Mouse (Mus musculus): ENCODE data around the gene Igf2r. TPM values are rescaled to one million over a fixed set of nuclear protein-coding genes. Genes with fewer than 3 reads are reported as not detected.
A peak's percentile ranks its signal among the peaks of the same experiment; 100 is the strongest.

Gene Igf2r
- polyA plus RNA-seq, 1 experiment: 27.7 TPM

GRCm38 (mm10) chr17:12706590-12707049, 62.8 kb downstream of the Igf2r start:
- Histone ChIP-seq H3K27ac (ENCODE audit: control insufficient read depth, insufficient read depth, low read length) (no peak overlapping the region), H3K27me3 (ENCODE audit: control insufficient read depth, insufficient read depth, low read length) (no peaks in the 10 kb centered on the region), H3K4me3 (ENCODE audit: control insufficient read depth, insufficient read depth, low read length) (no peak overlapping the region), H3K36me3 (ENCODE audit: control insufficient read depth, insufficient read depth, low read length) (peaks cover 8% of the 10 kb centered on the region; the same call in 1 of the 2 replicates), H3K4me1 (replicated peaks; ENCODE audit: control insufficient read depth, insufficient read depth, low read length) (peaks cover 7% of the 10 kb centered on the region)
- no peak for DNase-seq
- WGBS: 94% methylated on average over 10 of the region's 10 CpGs
- TF ChIP-seq POLR2A (IDR thresholded peaks at IDR 0.05; ENCODE audit: control insufficient read depth, extremely low read depth, insufficient read depth, low read length, poor library complexity) (no peak), CTCF (IDR thresholded peaks at IDR 0.05; ENCODE audit: borderline replicate concordance, control insufficient read depth, extremely low read depth, insufficient read depth, low read length, poor library complexity) (no peak)

DNA sequence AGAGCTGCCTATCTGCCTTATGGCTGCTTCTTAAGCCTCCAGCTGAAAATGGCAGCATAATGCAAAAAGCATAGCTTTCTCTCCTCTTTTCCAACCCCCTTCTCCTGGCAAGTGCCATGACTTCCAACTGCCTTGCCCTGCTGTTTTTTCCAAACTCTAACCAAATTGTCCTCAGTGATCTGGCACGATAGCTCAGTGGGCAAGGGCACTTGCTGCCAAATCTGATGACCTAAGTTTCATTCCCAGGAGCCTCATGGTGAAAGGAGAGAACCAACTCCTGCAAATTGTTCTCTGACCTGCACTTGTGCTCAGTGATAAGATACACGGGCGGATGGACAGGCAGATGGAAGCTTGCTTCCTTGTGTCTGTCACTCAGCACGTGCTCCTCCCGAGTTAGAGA, 66.6 kb downstream of the Igf2r start:
- Histone ChIP-seq H3K36me3 (ENCODE audit: control insufficient read depth, insufficient read depth, low read length) (peaks cover 11% of the 10 kb centered on the region; the same call in 1 of the 2 replicates), H3K27ac (ENCODE audit: control insufficient read depth, insufficient read depth, low read length) (no peak overlapping the region), H3K4me3 (ENCODE audit: control insufficient read depth, insufficient read depth, low read length) (no peak overlapping the region), H3K27me3 (ENCODE audit: control insufficient read depth, insufficient read depth, low read length) (no peaks in the 10 kb centered on the region), H3K4me1 (replicated peaks; ENCODE audit: control insufficient read depth, insufficient read depth, low read length) (no peaks in the 10 kb centered on the region)
- DNase-seq: no peak
- 96% methylated on average over 5 of the region's 5 CpGs for whole genome bisulfite sequencing
- TF ChIP-seq CTCF (IDR thresholded peaks at IDR 0.05; ENCODE audit: borderline replicate concordance, control insufficient read depth, extremely low read depth, insufficient read depth, low read length, poor library complexity) (no peak), POLR2A (IDR thresholded peaks at IDR 0.05; ENCODE audit: control insufficient read depth, extremely low read depth, insufficient read depth, low read length, poor library complexity) (no peak)

- no peak for DNase-seq
- Histone ChIP-seq H3K27me3 (ENCODE audit: control insufficient read depth, insufficient read depth, low read length) (no peaks in the 10 kb centered on the region), H3K4me3 (ENCODE audit: control insufficient read depth, insufficient read depth, low read length) (no peak overlapping the region), H3K27ac (ENCODE audit: control insufficient read depth, insufficient read depth, low read length) (no peak overlapping the region), H3K4me1 (replicated peaks; ENCODE audit: control insufficient read depth, insufficient read depth, low read length) (no peaks in the 10 kb centered on the region), H3K36me3 (ENCODE audit: control insufficient read depth, insufficient read depth, low read length) (peaks cover 15% of the 10 kb centered on the region; the same call in 1 of the 2 replicates)
- WGBS: over 99% methylated on average over 6 of the region's 6 CpGs
- TF ChIP-seq CTCF (IDR thresholded peaks at IDR 0.05; ENCODE audit: borderline replicate concordance, control insufficient read depth, extremely low read depth, insufficient read depth, low read length, poor library complexity): no peak
- TF ChIP-seq POLR2A (IDR thresholded peaks at IDR 0.05; ENCODE audit: control insufficient read depth, extremely low read depth, insufficient read depth, low read length, poor library complexity): no peak
Measured at GRCm38 (mm10) chr17:12700373-12700772, 69.1 kb downstream of the Igf2r start.

DNA sequence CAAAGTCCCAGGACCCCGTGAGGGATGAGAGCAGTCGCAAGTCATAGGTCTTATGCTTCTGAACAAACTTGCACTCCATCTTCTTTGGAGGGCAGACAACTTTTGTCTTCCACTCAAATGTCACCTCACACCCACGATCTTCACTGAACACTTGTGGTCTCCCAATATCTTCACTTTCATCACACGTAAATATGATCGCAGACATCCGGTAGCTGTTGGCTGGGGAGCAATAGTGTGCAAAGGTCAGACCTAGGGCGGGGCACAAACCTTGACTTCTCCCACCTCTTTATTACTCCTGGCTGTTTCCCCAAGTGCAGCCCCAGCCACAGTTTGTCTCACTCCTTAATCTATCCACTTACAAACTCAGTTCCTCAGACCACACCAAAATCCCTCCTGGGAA, 77.6 kb downstream of the Igf2r start:
- Histone ChIP-seq H3K36me3 (ENCODE audit: control insufficient read depth, insufficient read depth, low read length) (peaks cover 12% of the 10 kb centered on the region), H3K27ac (ENCODE audit: control insufficient read depth, insufficient read depth, low read length) (peak overlapping the region; percentile 73; the same call in 1 of the 2 replicates), H3K27me3 (ENCODE audit: control insufficient read depth, insufficient read depth, low read length) (no peaks in the 10 kb centered on the region), H3K4me3 (ENCODE audit: control insufficient read depth, insufficient read depth, low read length) (peak overlapping the region; percentile 23), H3K4me1 (replicated peaks; ENCODE audit: control insufficient read depth, insufficient read depth, low read length) (0 out of 2 replicates have a peak, but pooled peaks cover 4% of the 10 kb centered on the region)
- WGBS: 75% methylated on average over 7 of the region's 7 CpGs
- TF ChIP-seq CTCF (IDR thresholded peaks at IDR 0.05; ENCODE audit: borderline replicate concordance, control insufficient read depth, extremely low read depth, insufficient read depth, low read length, poor library complexity) (no peak), POLR2A (IDR thresholded peaks at IDR 0.05; ENCODE audit: control insufficient read depth, extremely low read depth, insufficient read depth, low read length, poor library complexity) (no peak)
- no peak for DNase-seq

DNA sequence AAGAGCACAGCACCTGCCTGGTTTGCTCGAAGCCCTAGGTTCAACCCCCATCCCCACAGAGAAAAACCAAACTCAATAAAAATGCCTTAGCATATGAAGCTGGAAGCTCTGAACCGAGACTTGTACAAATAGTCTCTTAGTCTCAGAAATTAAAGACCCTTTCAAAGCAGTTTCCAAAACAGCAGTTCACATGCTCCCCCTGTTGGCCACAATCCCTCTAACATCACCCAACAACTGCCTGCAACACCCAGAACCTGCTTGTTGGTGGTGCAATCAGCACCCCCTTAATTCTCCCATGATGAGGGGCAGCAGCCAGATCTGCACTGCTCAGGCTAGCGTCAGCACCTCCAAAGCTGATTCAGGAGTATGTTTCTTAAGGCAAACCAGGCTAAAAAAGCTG, 79.9 kb downstream of the Igf2r start:
- WGBS: 87% methylated on average over 3 of the region's 3 CpGs
- peaks cover 18% of the 10 kb centered on the region for H3K36me3 ChIP-seq (ENCODE audit: control insufficient read depth, insufficient read depth, low read length)

DNA sequence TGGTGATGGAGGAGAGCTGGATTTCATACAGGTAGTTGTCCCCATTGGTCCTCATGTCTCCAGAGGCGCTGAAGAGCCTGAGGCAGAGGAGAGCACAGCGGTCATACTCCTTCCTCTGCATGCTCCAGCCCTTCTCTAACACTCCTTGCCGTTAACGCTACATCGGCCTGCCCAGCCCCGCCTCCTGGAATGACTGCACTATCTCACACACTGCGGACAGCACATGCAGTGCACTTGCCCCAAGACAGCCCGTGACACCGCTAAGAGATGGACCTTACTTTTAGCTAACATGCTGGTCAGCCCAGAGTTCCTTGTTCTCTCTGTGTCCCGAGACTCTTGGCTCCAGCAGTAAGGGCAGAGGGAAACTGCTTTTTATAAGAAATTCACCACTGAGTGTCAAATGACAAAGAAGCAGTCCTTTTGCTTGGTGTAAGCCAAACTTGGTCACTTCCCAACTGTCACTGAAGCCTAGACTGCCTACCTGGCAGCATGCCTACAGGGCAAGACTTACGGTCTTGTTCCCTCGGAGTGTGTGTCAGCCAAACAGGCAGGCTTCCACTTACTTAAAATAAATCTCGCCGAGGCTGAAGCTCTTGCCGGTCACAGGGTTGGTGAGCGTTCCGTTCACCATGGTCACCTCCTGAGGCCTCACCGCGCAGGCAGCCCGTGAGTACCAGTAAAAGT, 80.9 kb downstream of the Igf2r start:
- Histone ChIP-seq H3K4me1 (replicated peaks; ENCODE audit: control insufficient read depth, insufficient read depth, low read length) (0 out of 2 replicates have a peak, but pooled peaks cover 4% of the 10 kb centered on the region), H3K4me3 (ENCODE audit: control insufficient read depth, insufficient read depth, low read length) (no peak overlapping the region), H3K27me3 (ENCODE audit: control insufficient read depth, insufficient read depth, low read length) (no peaks in the 10 kb centered on the region), H3K27ac (ENCODE audit: control insufficient read depth, insufficient read depth, low read length) (no peak overlapping the region), H3K36me3 (ENCODE audit: control insufficient read depth, insufficient read depth, low read length) (peaks cover 18% of the 10 kb centered on the region)
- no peak for DNase-seq
- WGBS: 93% methylated on average over 20 of the region's 20 CpGs
- no peak for TF ChIP-seq CTCF (IDR thresholded peaks at IDR 0.05; ENCODE audit: borderline replicate concordance, control insufficient read depth, extremely low read depth, insufficient read depth, low read length, poor library complexity)
- no peak for TF ChIP-seq POLR2A (IDR thresholded peaks at IDR 0.05; ENCODE audit: control insufficient read depth, extremely low read depth, insufficient read depth, low read length, poor library complexity)

More for the DNA sequence above, 79.9 kb downstream of the Igf2r start:
- no peak for TF ChIP-seq POLR2A (IDR thresholded peaks at IDR 0.05; ENCODE audit: control insufficient read depth, extremely low read depth, insufficient read depth, low read length, poor library complexity)
- no peak for TF ChIP-seq CTCF (IDR thresholded peaks at IDR 0.05; ENCODE audit: borderline replicate concordance, control insufficient read depth, extremely low read depth, insufficient read depth, low read length, poor library complexity)
- H3K27ac ChIP-seq (ENCODE audit: control insufficient read depth, insufficient read depth, low read length): no peak overlapping the region
- DNase-seq: peak; percentile 44
- H3K27me3 ChIP-seq (ENCODE audit: control insufficient read depth, insufficient read depth, low read length): no peaks in the 10 kb centered on the region
- 0 out of 2 replicates have a peak, but pooled peaks cover 4% of the 10 kb centered on the region for H3K4me1 ChIP-seq (replicated peaks; ENCODE audit: control insufficient read depth, insufficient read depth, low read length)
- H3K4me3 ChIP-seq (ENCODE audit: control insufficient read depth, insufficient read depth, low read length): no peak overlapping the region
